Mouse (Mus musculus): ENCODE results near the gene Olfr1347.
"Not testable (repeated sequence)": the region's sequence is repeated elsewhere in the genome, so short reads cannot be mapped to it uniquely, and the experiment has no call there.

DNA sequence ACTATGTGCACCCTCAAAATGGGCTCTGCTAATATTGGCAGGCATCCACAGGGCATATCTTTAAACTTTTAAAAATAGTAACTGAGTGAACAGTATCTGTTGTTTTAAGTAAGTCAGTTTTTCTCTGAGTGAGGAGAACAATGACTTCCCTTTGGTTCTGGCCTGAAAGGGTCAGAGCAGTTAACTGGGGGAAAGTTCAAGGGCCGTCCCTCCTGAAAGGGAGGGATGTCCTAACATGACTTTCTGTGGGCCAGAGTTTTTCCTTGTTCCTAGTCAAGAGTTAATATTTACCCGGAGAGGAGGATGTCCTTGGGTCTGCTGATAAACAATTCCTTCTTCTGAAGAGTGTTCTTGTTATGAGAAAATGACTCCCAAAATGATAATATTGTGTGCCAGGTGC, 21.9 kb downstream of the Olfr1347 start:
- not testable (repeated sequence) for TF ChIP-seq CTCF (IDR thresholded peaks at IDR 0.05; ENCODE audit: borderline replicate concordance, extremely low read depth, insufficient read depth, insufficient read length); POLR2A (IDR thresholded peaks at IDR 0.05; ENCODE audit: borderline replicate concordance, extremely low read depth, insufficient read depth, insufficient read length, poor library complexity, severe bottlenecking)
